Mouse (Mus musculus): Measurements from ENCODE around the gene Mgat5.

The Mgat5 gene

GRCm38 (mm10) chr1:127204817-127205485 is at the start of gene Mgat5:
Mgat5 (plus strand) TSS chr1:127205015.
- peak; percentile 91 for DNase-seq (ENCODE audit: low read depth, low spot score)

GRCm38 (mm10) chr1:127160118-127160760 is 44.6 kb upstream of the Mgat5 start:
- DNase-seq (ENCODE audit: low read depth, low spot score) = no peak

- DNase-seq (ENCODE audit: low read depth, low spot score) = no peak
These were observed 40.1 kb upstream of the Mgat5 start for GRCm38 (mm10) chr1:127164589-127165160.

- no peak for DNase-seq (ENCODE audit: low read depth, low spot score)
These were observed 38.3 kb upstream of the Mgat5 start for GRCm38 (mm10) chr1:127166521-127166920.

GRCm38 (mm10) chr1:127167586-127167985 is 37.2 kb upstream of the Mgat5 start:
- no peak for DNase-seq (ENCODE audit: low read depth, low spot score)

- no peak for DNase-seq (ENCODE audit: low read depth, low spot score)
These were observed 36.6 kb upstream of the Mgat5 start for GRCm38 (mm10) chr1:127168205-127168604.

- no peak for DNase-seq (ENCODE audit: low read depth, low spot score)
These were observed 35.3 kb upstream of the Mgat5 start for GRCm38 (mm10) chr1:127169516-127169915.

GRCm38 (mm10) chr1:127171361-127171760 is 33.5 kb upstream of the Mgat5 start:
- no peak for DNase-seq (ENCODE audit: low read depth, low spot score)

- DNase-seq (ENCODE audit: low read depth, low spot score) = no peak
These were observed 31.4 kb upstream of the Mgat5 start for GRCm38 (mm10) chr1:127173448-127173847.

GRCm38 (mm10) chr1:127192396-127192795 is 12.4 kb upstream of the Mgat5 start:
- DNase-seq (ENCODE audit: low read depth, low spot score) = no peak

- DNase-seq (ENCODE audit: low read depth, low spot score) = no peak
These were observed 5.6 kb upstream of the Mgat5 start for GRCm38 (mm10) chr1:127199186-127199585.

GRCm38 (mm10) chr1:127202360-127202759 is 2.5 kb upstream of the Mgat5 start:
- DNase-seq (ENCODE audit: low read depth, low spot score) = no peak

- peak; percentile 72 for DNase-seq (ENCODE audit: low read depth, low spot score)
These were observed 1.5 kb upstream of the Mgat5 start for GRCm38 (mm10) chr1:127203231-127203764.

- peak; percentile 49 for DNase-seq (ENCODE audit: low read depth, low spot score)
These were observed 745 bp downstream of the Mgat5 start for GRCm38 (mm10) chr1:127205501-127206019.

GRCm38 (mm10) chr1:127206020-127206641 is 1.3 kb downstream of the Mgat5 start:
- peak; percentile 42 for DNase-seq (ENCODE audit: low read depth, low spot score)

- DNase-seq (ENCODE audit: low read depth, low spot score) = no peak
These were observed 2.2 kb downstream of the Mgat5 start for GRCm38 (mm10) chr1:127206881-127207555.

GRCm38 (mm10) chr1:127208167-127208566 is 3.4 kb downstream of the Mgat5 start:
- DNase-seq (ENCODE audit: low read depth, low spot score) = no peak

GRCm38 (mm10) chr1:127212812-127213211 is 8.0 kb downstream of the Mgat5 start:
- no peak for DNase-seq (ENCODE audit: low read depth, low spot score)

GRCm38 (mm10) chr1:127213434-127213833 is 8.6 kb downstream of the Mgat5 start:
- no peak for DNase-seq (ENCODE audit: low read depth, low spot score)

GRCm38 (mm10) chr1:127214585-127215232 is 9.9 kb downstream of the Mgat5 start:
- no peak for DNase-seq (ENCODE audit: low read depth, low spot score)

GRCm38 (mm10) chr1:127216979-127217378 is 12.2 kb downstream of the Mgat5 start:
- DNase-seq (ENCODE audit: low read depth, low spot score) = no peak

All from 3T3-L1 (cell line).